Mouse (Mus musculus): ENCODE data around the gene Spats2l. TPM values are rescaled to one million over a fixed set of nuclear protein-coding genes. Genes with fewer than 3 reads are reported as not detected.
A peak's percentile ranks its signal among the peaks of the same experiment; 100 is the strongest.

The Spats2l gene
- total and polyA plus RNA-seq, 2 experiments from 2014 or later, result 35.8 to 52.3 TPM

DNA sequence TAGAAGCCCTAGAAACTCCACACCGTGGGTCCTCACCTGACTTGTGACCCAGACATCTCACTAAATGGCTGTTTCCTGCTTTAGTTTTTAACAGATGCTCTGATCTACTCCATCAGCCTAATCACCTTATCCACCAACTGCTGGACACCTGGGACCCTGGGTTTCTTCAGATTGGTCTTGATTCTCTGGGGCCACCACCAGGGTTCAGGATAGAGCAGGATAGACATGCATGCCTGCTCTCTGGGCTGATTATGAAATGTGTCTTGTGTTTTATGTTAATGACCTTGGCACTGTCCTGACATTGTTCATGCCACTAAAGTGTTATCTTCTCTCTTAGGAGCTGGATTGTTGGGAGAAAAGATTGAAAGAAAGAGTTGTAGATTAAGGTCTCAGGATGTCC lies 21.9 kb downstream of the Spats2l start:
- no peaks in the 10 kb centered on the region for H3K4me1 ChIP-seq (ENCODE audit: insufficient read depth)
- H3K36me3 ChIP-seq (ENCODE audit: insufficient read depth), result peaks cover 6% of the 10 kb centered on the region; the same call in 1 of the 2 replicates
- no peak for TF ChIP-seq CTCF (IDR thresholded peaks at IDR 0.05; ENCODE audit: low read depth)
- H3K4me3 ChIP-seq (ENCODE audit: low read depth, low read length), result no peak overlapping the region
- no peaks in the 10 kb centered on the region for H3K9me3 ChIP-seq (ENCODE audit: low read length)
- 90% methylated on average over 1 of the region's 1 CpGs for WGBS
- ATAC-seq (no peak), DNase-seq (no peak)
- no peak overlapping the region for H3K4me2 ChIP-seq (ENCODE audit: low read depth)
- no peak overlapping the region for H3K27ac ChIP-seq (ENCODE audit: low read depth, low read length)
- no peak overlapping the region for H3K9ac ChIP-seq
- no peaks in the 10 kb centered on the region for H3K27me3 ChIP-seq (ENCODE audit: insufficient read depth, low read length)

DNA sequence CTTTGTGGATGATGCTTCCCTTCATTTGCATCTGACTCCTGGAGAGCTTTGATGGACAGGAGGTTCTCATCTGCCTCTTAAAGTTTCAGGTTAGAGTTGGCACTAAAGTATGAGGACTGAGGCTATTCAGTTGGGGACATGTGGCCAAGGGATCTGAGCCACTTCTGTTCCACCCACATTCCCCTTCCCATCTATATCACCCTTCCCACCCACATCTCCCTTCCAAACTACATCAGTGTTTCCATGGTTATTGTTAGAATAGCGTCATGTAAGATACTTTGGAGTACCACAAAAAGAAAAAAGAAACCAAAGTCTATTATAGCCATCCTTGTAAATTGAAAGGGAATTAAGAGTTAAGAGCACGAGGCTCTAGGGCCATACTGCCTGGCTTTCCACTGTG lies 25.4 kb downstream of the Spats2l start:
- WGBS, result 86% methylated on average over 2 of the region's 2 CpGs
- no peak overlapping the region for H3K4me2 ChIP-seq (ENCODE audit: low read depth)
- H3K9ac ChIP-seq, result no peak overlapping the region
- peaks cover 6% of the 10 kb centered on the region; the same call in 1 of the 2 replicates for H3K36me3 ChIP-seq (ENCODE audit: insufficient read depth)
- no peak for ATAC-seq
- H3K27me3 ChIP-seq (ENCODE audit: insufficient read depth, low read length), result no peaks in the 10 kb centered on the region
- H3K27ac ChIP-seq (ENCODE audit: low read depth, low read length), result no peak overlapping the region
- DNase-seq, result no peak
- no peak for TF ChIP-seq CTCF (IDR thresholded peaks at IDR 0.05; ENCODE audit: low read depth)
- no peaks in the 10 kb centered on the region for H3K9me3 ChIP-seq (ENCODE audit: low read length)
- no peak overlapping the region for H3K4me3 ChIP-seq (ENCODE audit: low read depth, low read length)
- no peaks in the 10 kb centered on the region for H3K4me1 ChIP-seq (ENCODE audit: insufficient read depth)

- Histone ChIP-seq H3K4me2 (ENCODE audit: low read depth) (no peak overlapping the region), H3K4me3 (ENCODE audit: low read depth, low read length) (no peak overlapping the region), H3K9me3 (ENCODE audit: low read length) (no peaks in the 10 kb centered on the region), H3K9ac (no peak overlapping the region), H3K27ac (ENCODE audit: low read depth, low read length) (no peak overlapping the region), H3K4me1 (ENCODE audit: insufficient read depth) (no peaks in the 10 kb centered on the region), H3K36me3 (ENCODE audit: insufficient read depth) (peaks cover 6% of the 10 kb centered on the region; the same call in 1 of the 2 replicates), H3K27me3 (ENCODE audit: insufficient read depth, low read length) (no peaks in the 10 kb centered on the region)
- peak; percentile 35 for DNase-seq
- no peak for TF ChIP-seq CTCF (IDR thresholded peaks at IDR 0.05; ENCODE audit: low read depth)
- peak; percentile 34; the same call in 1 of the 2 replicates for ATAC-seq
- 52% methylated on average over 6 of the region's 6 CpGs for WGBS
These were observed 26.9 kb downstream of the Spats2l start for GRCm38 (mm10) chr1:57800846-57801245.

GRCm38 (mm10) chr1:57806126-57806525 lies 32.2 kb downstream of the Spats2l start:
- DNase-seq, result no peak
- H3K4me3 ChIP-seq (ENCODE audit: low read depth, low read length), result no peak overlapping the region
- no peak overlapping the region for H3K9ac ChIP-seq
- H3K27me3 ChIP-seq (ENCODE audit: insufficient read depth, low read length), result no peaks in the 10 kb centered on the region
- H3K4me1 ChIP-seq (ENCODE audit: insufficient read depth), result no peaks in the 10 kb centered on the region
- 90% methylated on average over 3 of the region's 3 CpGs for WGBS
- H3K27ac ChIP-seq (ENCODE audit: low read depth, low read length), result no peak overlapping the region
- TF ChIP-seq CTCF (IDR thresholded peaks at IDR 0.05; ENCODE audit: low read depth), result no peak
- ATAC-seq, result no peak
- H3K9me3 ChIP-seq (ENCODE audit: low read length), result no peaks in the 10 kb centered on the region
- no peak overlapping the region for H3K4me2 ChIP-seq (ENCODE audit: low read depth)
- no peaks in the 10 kb centered on the region for H3K36me3 ChIP-seq (ENCODE audit: insufficient read depth)

GRCm38 (mm10) chr1:57807882-57808281 lies 33.9 kb downstream of the Spats2l start:
- no peaks in the 10 kb centered on the region for H3K4me1 ChIP-seq (ENCODE audit: insufficient read depth)
- H3K4me2 ChIP-seq (ENCODE audit: low read depth), result no peak overlapping the region
- H3K36me3 ChIP-seq (ENCODE audit: insufficient read depth), result no peaks in the 10 kb centered on the region
- WGBS, result 37% methylated on average over 7 of the region's 7 CpGs
- no peak overlapping the region for H3K27ac ChIP-seq (ENCODE audit: low read depth, low read length)
- no peak for TF ChIP-seq CTCF (IDR thresholded peaks at IDR 0.05; ENCODE audit: low read depth)
- no peak overlapping the region for H3K9ac ChIP-seq
- DNase-seq (no peak), ATAC-seq (peak; percentile 71; the same call in 1 of the 2 replicates)
- H3K27me3 ChIP-seq (ENCODE audit: insufficient read depth, low read length), result no peaks in the 10 kb centered on the region
- no peaks in the 10 kb centered on the region for H3K9me3 ChIP-seq (ENCODE audit: low read length)
- H3K4me3 ChIP-seq (ENCODE audit: low read depth, low read length), result no peak overlapping the region

- 81% methylated on average over 4 of the region's 4 CpGs for WGBS
- no peak for TF ChIP-seq CTCF (IDR thresholded peaks at IDR 0.05; ENCODE audit: low read depth)
- Histone ChIP-seq H3K9ac (no peak overlapping the region), H3K4me2 (ENCODE audit: low read depth) (no peak overlapping the region), H3K4me3 (ENCODE audit: low read depth, low read length) (no peak overlapping the region), H3K9me3 (ENCODE audit: low read length) (no peaks in the 10 kb centered on the region), H3K4me1 (ENCODE audit: insufficient read depth) (no peaks in the 10 kb centered on the region), H3K36me3 (ENCODE audit: insufficient read depth) (no peaks in the 10 kb centered on the region), H3K27me3 (ENCODE audit: insufficient read depth, low read length) (no peaks in the 10 kb centered on the region), H3K27ac (ENCODE audit: low read depth, low read length) (no peak overlapping the region)
- no peak for DNase-seq
- ATAC-seq, result no peak
These were observed 36.3 kb downstream of the Spats2l start for GRCm38 (mm10) chr1:57810221-57810620.

GRCm38 (mm10) chr1:57817103-57817502 lies 43.1 kb downstream of the Spats2l start:
- Histone ChIP-seq H3K36me3 (ENCODE audit: insufficient read depth) (no peaks in the 10 kb centered on the region), H3K27me3 (ENCODE audit: insufficient read depth, low read length) (no peaks in the 10 kb centered on the region), H3K4me1 (ENCODE audit: insufficient read depth) (no peaks in the 10 kb centered on the region), H3K27ac (ENCODE audit: low read depth, low read length) (no peak overlapping the region), H3K4me2 (ENCODE audit: low read depth) (no peak overlapping the region), H3K9ac (no peak overlapping the region), H3K4me3 (ENCODE audit: low read depth, low read length) (no peak overlapping the region), H3K9me3 (ENCODE audit: low read length) (no peaks in the 10 kb centered on the region)
- TF ChIP-seq CTCF (IDR thresholded peaks at IDR 0.05; ENCODE audit: low read depth), result no peak
- 69% methylated on average over 2 of the region's 2 CpGs for WGBS
- DNase-seq (no peak), ATAC-seq (no peak)

Measured in forebrain, postnatal 0 days (tissue).